Mouse (Mus musculus) MEL (cell line): ENCODE measurements around the gene Tmed10.

Experiments
- CHD2 ChIP-seq: IDR thresholded peaks from 2 replicates; pipeline ENCODE4 v1.6.1; 2011; ENCODE audit warnings: low read length, improper control_type of control experiment
- CTCF ChIP-seq, 3 experiments: IDR thresholded peaks in 2 of 3; conservative IDR thresholded peaks in 1 of 3; 2 replicates each; pipeline ENCODE4 v1.5.1; 2011 to 2012; ENCODE audit warnings: low read length in 3 of 3, low read depth in 2 of 3, mild to moderate bottlenecking in 2 of 3, improper control_type of control experiment in 1 of 3, inconsistent platforms in 1 of 3, mixed read lengths in 1 of 3, moderate library complexity in 1 of 3; ENCODE audit not compliant: control insufficient read depth in 1 of 3, insufficient read depth in 1 of 3, poor library complexity in 1 of 3, severe bottlenecking in 1 of 3
- E2F4 ChIP-seq: IDR thresholded peaks from 2 replicates; pipeline ENCODE4 v1.6.1; 2011; ENCODE audit warnings: low read depth, low read length, improper control_type of control experiment, borderline replicate concordance
- EP300 ChIP-seq, 2 experiments: IDR thresholded peaks; 2 replicates each; pipeline ENCODE4 v1.6.1; 2011; ENCODE audit warnings: improper control_type of control experiment in 2 of 2, low read length in 2 of 2, low read depth in 1 of 2, mild to moderate bottlenecking in 1 of 2
- GATA1 ChIP-seq: IDR thresholded peaks from 2 replicates; pipeline ENCODE4 v1.6.1; 2011; ENCODE audit warnings: low read depth, low read length, improper control_type of control experiment
- HCFC1 ChIP-seq: IDR thresholded peaks from 2 replicates; pipeline ENCODE4 v1.6.1; 2012; ENCODE audit warnings: low read depth, mild to moderate bottlenecking, inconsistent platforms, low read length, improper control_type of control experiment, moderate library complexity
- MAFK ChIP-seq: IDR thresholded peaks from 2 replicates; pipeline ENCODE4 v1.6.1; 2011; ENCODE audit warnings: low read depth, mild to moderate bottlenecking, low read length, improper control_type of control experiment, borderline replicate concordance
- MAZ ChIP-seq: IDR thresholded peaks from 2 replicates; pipeline ENCODE4 v1.6.1; 2012; ENCODE audit warnings: low read depth, mild to moderate bottlenecking, inconsistent platforms, low read length, improper control_type of control experiment
- MEF2A ChIP-seq: IDR thresholded peaks from 2 replicates; pipeline ENCODE4 v1.6.1; 2014; ENCODE audit warnings: low read depth, mild to moderate bottlenecking, inconsistent platforms, low read length, improper control_type of control experiment; ENCODE audit not compliant: poor library complexity, insufficient replicate concordance, severe bottlenecking; ENCODE audit errors: extremely low read depth
- POLR2A ChIP-seq, 2 experiments: IDR thresholded peaks; 2 replicates each; pipeline ENCODE4 v1.6.1; 2011 to 2012; ENCODE audit warnings: low read length in 2 of 2, mild to moderate bottlenecking in 2 of 2, control low read depth in 1 of 2, improper control_type of control experiment in 1 of 2, low read depth in 1 of 2, moderate library complexity in 1 of 2; ENCODE audit not compliant: control insufficient read depth in 1 of 2, insufficient read depth in 1 of 2, poor library complexity in 1 of 2
- TCF12 ChIP-seq: IDR thresholded peaks from 2 replicates; pipeline ENCODE4 v1.6.1; 2014; ENCODE audit warnings: low read depth, mild to moderate bottlenecking, inconsistent platforms, low read length, improper control_type of control experiment, moderate library complexity
- USF1 ChIP-seq: IDR thresholded peaks from 2 replicates; pipeline ENCODE4 v1.6.1; 2014; ENCODE audit warnings: low read depth, mild to moderate bottlenecking, inconsistent platforms, low read length, improper control_type of control experiment, moderate library complexity
- ZC3H11A ChIP-seq: IDR thresholded peaks from 2 replicates; pipeline ENCODE4 v1.6.1; 2012; ENCODE audit warnings: low read depth, mild to moderate bottlenecking, inconsistent platforms, low read length, improper control_type of control experiment
- ZNF384 ChIP-seq: IDR thresholded peaks from 2 replicates; pipeline ENCODE4 v1.6.1; 2012; ENCODE audit warnings: low read depth, mild to moderate bottlenecking, inconsistent platforms, low read length, improper control_type of control experiment

DNA sequence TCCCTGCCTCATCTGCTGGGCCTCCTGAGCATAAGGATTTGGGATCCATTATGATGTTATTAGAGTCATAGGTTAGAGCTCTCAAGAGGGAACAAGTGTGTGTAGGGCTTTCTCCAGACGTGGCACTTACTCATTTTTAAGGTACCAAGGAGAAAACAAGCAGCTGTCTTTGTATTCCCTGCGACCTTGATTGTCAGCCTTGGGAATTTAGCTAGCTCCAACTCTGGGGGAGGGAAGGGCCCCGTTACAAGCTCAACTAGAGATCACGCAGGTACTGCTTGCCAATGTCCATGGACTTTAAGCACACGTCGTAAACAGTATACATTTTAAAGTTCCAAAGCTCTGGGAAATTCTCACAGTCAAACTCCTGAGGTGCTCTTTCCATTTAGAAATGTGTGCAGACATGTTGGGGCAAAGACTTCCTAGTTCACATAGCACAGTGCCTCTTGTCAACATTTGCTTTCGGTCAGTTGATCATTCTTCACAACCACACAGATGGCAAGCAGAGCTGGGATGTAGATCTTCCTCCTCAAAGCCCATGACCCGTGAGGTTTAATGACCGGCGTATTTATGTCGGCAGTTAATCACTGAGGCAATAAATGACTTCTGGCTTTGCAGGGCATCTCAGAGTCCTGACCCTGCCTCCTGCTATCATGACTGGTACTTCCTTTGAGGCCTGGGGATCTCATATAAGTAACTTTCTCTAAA lies 76.4 kb downstream of the Tmed10 start:
- TF ChIP-seq CTCF (IDR thresholded peaks at IDR 0.05 in 2 of 3, conservative IDR thresholded peaks at IDR 0.05 in 1 of 3; ENCODE audit: control insufficient read depth in 1 of 3, insufficient read depth in 1 of 3, low read depth in 2 of 3, low read length in 3 of 3, poor library complexity in 1 of 3, severe bottlenecking in 1 of 3) (no peak), POLR2A (IDR thresholded peaks at IDR 0.05; ENCODE audit: control insufficient read depth in 1 of 2, insufficient read depth in 1 of 2, low read depth in 1 of 2, low read length in 2 of 2, poor library complexity in 1 of 2) (no peak), E2F4 (no peak), HCFC1 (no peak), TCF12 (no peak), EP300 (IDR thresholded peaks at IDR 0.05; ENCODE audit: low read depth in 1 of 2, low read length in 2 of 2) (no peak), GATA1 (no peak), USF1 (no peak), ZNF384 (no peak), ZC3H11A (no peak), MAZ (no peak), MAFK (no peak), CHD2 (no peak), MEF2A (no peak)
